Mouse (Mus musculus): ENCODE data around the gene Zfp984.

- no peak for TF ChIP-seq FLI1 (IDR thresholded peaks at IDR 0.05; ENCODE audit: low read length)
- no peak for TF ChIP-seq GATA1 (IDR thresholded peaks at IDR 0.05; ENCODE audit: borderline replicate concordance, low read length)
Measured at GRCm38 (mm10) chr4:147824389-147824788, 14.8 kb upstream of the Zfp984 start.

All from megakaryocyte, embryonic 14.5 days (primary cell).